Mouse (Mus musculus): ENCODE measurements around the gene 4933402J07Rik.

GRCm38 (mm10) chr8:87525006-87525405, 38.6 kb upstream of the 4933402J07Rik start:
- no peak for TF ChIP-seq CTCF (IDR thresholded peaks at IDR 0.05; ENCODE audit: control insufficient read depth, insufficient read depth, low read length)
- no peak for TF ChIP-seq POLR2A (IDR thresholded peaks at IDR 0.05; ENCODE audit: borderline replicate concordance, control insufficient read depth, low read depth, low read length)

Data from bone marrow, adult 2 months (tissue).